Mouse (Mus musculus): ENCODE measurements around the gene Scn11a. TPM values are rescaled to one million over a fixed set of nuclear protein-coding genes. Genes with fewer than 3 reads are reported as not detected.

Gene Scn11a
- polyA plus RNA-seq, 1 experiment from 2014 or later: 0.17 TPM

GRCm38 (mm10) chr9:119835581-119836125, 10.4 kb upstream of the Scn11a start:
- ATAC-seq (ENCODE audit: low FRiP score, low read depth): no peak
- Histone ChIP-seq H3K9ac (replicated peaks) (no peak overlapping the region), H3K4me3 (no peak overlapping the region), H3K4me2 (replicated peaks) (no peak overlapping the region), H3K27me3 (no peaks in the 10 kb centered on the region; the same call in 1 of the 2 replicates), H3K9me3 (no peaks in the 10 kb centered on the region), H3K4me1 (peaks cover 15% of the 10 kb centered on the region), H3K27ac (replicated peaks) (no peak overlapping the region), H3K36me3 (no peaks in the 10 kb centered on the region)
- 51% methylated on average over 9 of the region's 9 CpGs for WGBS

GRCm38 (mm10) chr9:119831001-119831400, 5.7 kb upstream of the Scn11a start:
- Histone ChIP-seq H3K27me3 (no peaks in the 10 kb centered on the region), H3K4me3 (no peak overlapping the region), H3K36me3 (no peaks in the 10 kb centered on the region), H3K27ac (replicated peaks) (no peak overlapping the region), H3K9me3 (no peaks in the 10 kb centered on the region), H3K9ac (replicated peaks) (no peak overlapping the region), H3K4me1 (peaks cover 4% of the 10 kb centered on the region; the same call in 1 of the 2 replicates), H3K4me2 (replicated peaks) (no peak overlapping the region)
- 83% methylated on average over 2 of the region's 2 CpGs for WGBS
- no peak for ATAC-seq (ENCODE audit: low FRiP score, low read depth)

- WGBS: 85% methylated on average over 9 of the region's 9 CpGs
- H3K27ac ChIP-seq (replicated peaks): no peak overlapping the region
- no peaks in the 10 kb centered on the region for H3K4me1 ChIP-seq
- ATAC-seq (ENCODE audit: low FRiP score, low read depth): no peak
- H3K27me3 ChIP-seq: no peaks in the 10 kb centered on the region
- H3K4me2 ChIP-seq (replicated peaks): no peak overlapping the region
- H3K36me3 ChIP-seq: no peaks in the 10 kb centered on the region
- H3K9ac ChIP-seq (replicated peaks): no peak overlapping the region
- H3K9me3 ChIP-seq: no peaks in the 10 kb centered on the region
- no peak overlapping the region for H3K4me3 ChIP-seq
These were observed 1.5 kb downstream of the Scn11a start for GRCm38 (mm10) chr9:119823722-119824121.

- 95% methylated on average over 5 of the region's 5 CpGs for WGBS
- Histone ChIP-seq H3K27me3 (no peaks in the 10 kb centered on the region), H3K9me3 (no peaks in the 10 kb centered on the region), H3K4me1 (no peaks in the 10 kb centered on the region), H3K4me2 (replicated peaks) (no peak overlapping the region), H3K4me3 (no peak overlapping the region), H3K36me3 (no peaks in the 10 kb centered on the region), H3K9ac (replicated peaks) (no peak overlapping the region), H3K27ac (replicated peaks) (no peak overlapping the region)
- ATAC-seq (ENCODE audit: low FRiP score, low read depth): no peak
These were observed 11.6 kb downstream of the Scn11a start for GRCm38 (mm10) chr9:119813631-119814030.

GRCm38 (mm10) chr9:119806491-119806890, 18.8 kb downstream of the Scn11a start:
- Histone ChIP-seq H3K4me3 (no peak overlapping the region), H3K9me3 (no peaks in the 10 kb centered on the region), H3K27me3 (peaks cover 18% of the 10 kb centered on the region), H3K4me1 (peaks cover 39% of the 10 kb centered on the region), H3K27ac (replicated peaks) (no peak overlapping the region), H3K4me2 (replicated peaks) (no peak overlapping the region), H3K9ac (replicated peaks) (no peak overlapping the region), H3K36me3 (no peaks in the 10 kb centered on the region)
- 82% methylated on average over 2 of the region's 2 CpGs for WGBS
- no peak for ATAC-seq (ENCODE audit: low FRiP score, low read depth)

GRCm38 (mm10) chr9:119804501-119804847, 20.8 kb downstream of the Scn11a start:
- Histone ChIP-seq H3K27me3 (peaks cover 25% of the 10 kb centered on the region), H3K4me2 (replicated peaks) (no peak overlapping the region), H3K4me3 (no peak overlapping the region), H3K36me3 (no peaks in the 10 kb centered on the region), H3K4me1 (peaks cover 39% of the 10 kb centered on the region), H3K27ac (replicated peaks) (peak overlapping the region; percentile 71), H3K9ac (replicated peaks) (no peak overlapping the region), H3K9me3 (no peaks in the 10 kb centered on the region)
- ATAC-seq (ENCODE audit: low FRiP score, low read depth): no peak
- 81% methylated on average over 11 of the region's 11 CpGs for WGBS

GRCm38 (mm10) chr9:119803845-119804500, 21.3 kb downstream of the Scn11a start:
- Histone ChIP-seq H3K4me3 (no peak overlapping the region), H3K4me2 (replicated peaks) (peak overlapping the region; percentile 24)

GRCm38 (mm10) chr9:119803169-119803827, 22.0 kb downstream of the Scn11a start:
- H3K9ac ChIP-seq (replicated peaks): no peak overlapping the region
- H3K27ac ChIP-seq (replicated peaks): peak overlapping the region; percentile 71

More at GRCm38 (mm10) chr9:119803845-119804500, 21.3 kb downstream of the Scn11a start:
- Histone ChIP-seq H3K9ac (replicated peaks) (no peak overlapping the region), H3K4me1 (peaks cover 39% of the 10 kb centered on the region), H3K27me3 (peaks cover 25% of the 10 kb centered on the region), H3K9me3 (no peaks in the 10 kb centered on the region), H3K27ac (replicated peaks) (peak overlapping the region; percentile 71), H3K36me3 (no peaks in the 10 kb centered on the region)
- peak; percentile 68 for ATAC-seq (ENCODE audit: low FRiP score, low read depth)
- WGBS: 37% methylated on average over 15 of the region's 15 CpGs

GRCm38 (mm10) chr9:119801460-119801859, 23.8 kb downstream of the Scn11a start:
- Histone ChIP-seq H3K27me3 (peaks cover 25% of the 10 kb centered on the region), H3K4me1 (peaks cover 39% of the 10 kb centered on the region), H3K4me3 (no peak overlapping the region), H3K36me3 (no peaks in the 10 kb centered on the region), H3K9me3 (no peaks in the 10 kb centered on the region), H3K4me2 (replicated peaks) (no peak overlapping the region), H3K27ac (replicated peaks) (no peak overlapping the region), H3K9ac (replicated peaks) (no peak overlapping the region)
- 82% methylated on average over 6 of the region's 6 CpGs for WGBS
- ATAC-seq (ENCODE audit: low FRiP score, low read depth): no peak

More at GRCm38 (mm10) chr9:119803169-119803827, 22.0 kb downstream of the Scn11a start:
- Histone ChIP-seq H3K36me3 (no peaks in the 10 kb centered on the region), H3K4me2 (replicated peaks) (peak overlapping the region; percentile 24), H3K4me3 (no peak overlapping the region), H3K4me1 (peaks cover 39% of the 10 kb centered on the region), H3K9me3 (no peaks in the 10 kb centered on the region), H3K27me3 (peaks cover 25% of the 10 kb centered on the region)
- peak; percentile 86 for ATAC-seq (ENCODE audit: low FRiP score, low read depth)
- 25% methylated on average over 16 of the region's 16 CpGs for WGBS

- ATAC-seq (ENCODE audit: low FRiP score, low read depth): no peak
- no peak overlapping the region for H3K27ac ChIP-seq (replicated peaks)
- peaks cover under 1% of the 10 kb centered on the region; the same call in 1 of the 2 replicates for H3K4me1 ChIP-seq
- no peak overlapping the region for H3K9ac ChIP-seq (replicated peaks)
- peaks cover 9% of the 10 kb centered on the region for H3K27me3 ChIP-seq
- H3K9me3 ChIP-seq: no peaks in the 10 kb centered on the region
- 73% methylated on average over 4 of the region's 4 CpGs for WGBS
- H3K4me2 ChIP-seq (replicated peaks): no peak overlapping the region
- H3K4me3 ChIP-seq: no peak overlapping the region
- no peaks in the 10 kb centered on the region for H3K36me3 ChIP-seq
These were observed 28.5 kb downstream of the Scn11a start for GRCm38 (mm10) chr9:119796791-119797190.

- no peaks in the 10 kb centered on the region for H3K36me3 ChIP-seq
- no peak overlapping the region for H3K4me3 ChIP-seq
- ATAC-seq (ENCODE audit: low FRiP score, low read depth): no peak
- 0 out of 2 replicates have a peak, but pooled peaks cover 3% of the 10 kb centered on the region for H3K27me3 ChIP-seq
- H3K4me1 ChIP-seq: no peaks in the 10 kb centered on the region; the same call in 1 of the 2 replicates
- no peak overlapping the region for H3K27ac ChIP-seq (replicated peaks)
- H3K4me2 ChIP-seq (replicated peaks): no peak overlapping the region
- no peaks in the 10 kb centered on the region for H3K9me3 ChIP-seq
- no peak overlapping the region for H3K9ac ChIP-seq (replicated peaks)
- 87% methylated on average over 13 of the region's 15 CpGs for WGBS
These were observed 29.9 kb downstream of the Scn11a start for GRCm38 (mm10) chr9:119795254-119795912.

GRCm38 (mm10) chr9:119794470-119794869, 30.8 kb downstream of the Scn11a start:
- H3K4me3 ChIP-seq: no peak overlapping the region
- no peak overlapping the region for H3K27ac ChIP-seq (replicated peaks)
- no peaks in the 10 kb centered on the region; the same call in 1 of the 2 replicates for H3K4me1 ChIP-seq
- no peak overlapping the region for H3K9ac ChIP-seq (replicated peaks)
- H3K36me3 ChIP-seq: no peaks in the 10 kb centered on the region
- ATAC-seq (ENCODE audit: low FRiP score, low read depth): no peak
- H3K27me3 ChIP-seq: no peaks in the 10 kb centered on the region
- H3K4me2 ChIP-seq (replicated peaks): no peak overlapping the region
- H3K9me3 ChIP-seq: no peaks in the 10 kb centered on the region
- WGBS: 76% methylated on average over 4 of the region's 4 CpGs
